Mouse (Mus musculus) MEL (cell line): ENCODE measurements around the gene Fbxl7. TPM values are rescaled to one million over a fixed set of nuclear protein-coding genes. Genes with fewer than 3 reads are reported as not detected.

Experiments
- DNase-seq: peaks from one replicate; pipeline ENCODE4 v3.0.0; 2011; ENCODE audit warnings: low read depth, low spot score
- H3K27ac ChIP-seq: 2 replicates; pipeline ENCODE4 v1.5.1; 2012; ENCODE audit warnings: low read depth, mild to moderate bottlenecking, control low read depth, low read length, moderate library complexity; ENCODE audit not compliant: control insufficient read depth
- H3K27me3 ChIP-seq, 2 experiments: fragments of 150-350 bp in 1 of 2; sonication (generic) in 1 of 2; 2 replicates each; pipeline ENCODE4 v1.6.1; 2012; ENCODE audit warnings: low read length in 2 of 2, mild to moderate bottlenecking in 2 of 2, improper control_type of control experiment in 1 of 2, moderate library complexity in 1 of 2; ENCODE audit not compliant: insufficient read depth in 2 of 2, control insufficient read depth in 1 of 2
- H3K36me3 ChIP-seq, 2 experiments: 2 replicates each; pipeline ENCODE4 v1.6.1; 2012 to 2014; ENCODE audit warnings: low read length in 2 of 2, improper control_type of control experiment in 1 of 2, inconsistent platforms in 1 of 2, mild to moderate bottlenecking in 1 of 2; ENCODE audit not compliant: insufficient read depth in 2 of 2, control insufficient read depth in 1 of 2
- H3K4me1 ChIP-seq, 2 experiments: fragments of 150-350 bp in 1 of 2; sonication (generic) in 1 of 2; 2 replicates each; pipeline ENCODE4 v1.6.1; 2012; ENCODE audit warnings: low read length in 2 of 2, improper control_type of control experiment in 1 of 2, mild to moderate bottlenecking in 1 of 2; ENCODE audit not compliant: insufficient read depth in 2 of 2, control insufficient read depth in 1 of 2
- H3K4me3 ChIP-seq, 2 experiments: fragments of 150-350 bp in 1 of 2; sonication (generic) in 1 of 2; 2 replicates each; pipeline ENCODE4 v1.5.1; 2012; ENCODE audit warnings: low read depth in 2 of 2, low read length in 2 of 2, mild to moderate bottlenecking in 2 of 2, moderate library complexity in 2 of 2, control low read depth in 1 of 2, improper control_type of control experiment in 1 of 2; ENCODE audit not compliant: control insufficient read depth in 1 of 2, insufficient read depth in 1 of 2
- H3K79me2 ChIP-seq: 2 replicates; pipeline ENCODE4 v1.6.1; 2012; ENCODE audit warnings: mild to moderate bottlenecking, low read length, moderate library complexity; ENCODE audit not compliant: control insufficient read depth, poor library complexity, insufficient read depth
- H3K9ac ChIP-seq: 2 replicates; pipeline ENCODE4 v1.6.1; 2012; ENCODE audit warnings: low read depth, mild to moderate bottlenecking, control low read depth, low read length, moderate library complexity; ENCODE audit not compliant: control insufficient read depth, poor library complexity, severe bottlenecking
- H3K9me3 ChIP-seq: fragments of 150-350 bp; sonication (generic); replicated peaks from 2 replicates; pipeline ENCODE4 v1.6.1; 2012; ENCODE audit warnings: mild to moderate bottlenecking, low read length, improper control_type of control experiment, moderate library complexity; ENCODE audit not compliant: insufficient read depth
- EP300 ChIP-seq, 2 experiments: IDR thresholded peaks; 2 replicates each; pipeline ENCODE4 v1.6.1; 2011; ENCODE audit warnings: improper control_type of control experiment in 2 of 2, low read length in 2 of 2, low read depth in 1 of 2, mild to moderate bottlenecking in 1 of 2
- ETS1 ChIP-seq: IDR thresholded peaks from 2 replicates; pipeline ENCODE4 v1.6.1; 2012; ENCODE audit warnings: low read depth, mild to moderate bottlenecking, inconsistent platforms, low read length, improper control_type of control experiment, moderate library complexity
- GABPA ChIP-seq: IDR thresholded peaks from 2 replicates; pipeline ENCODE4 v1.6.1; 2012; ENCODE audit warnings: low read depth, mild to moderate bottlenecking, inconsistent platforms, low read length, improper control_type of control experiment, moderate library complexity
- GATA1 ChIP-seq: IDR thresholded peaks from 2 replicates; pipeline ENCODE4 v1.6.1; 2011; ENCODE audit warnings: low read depth, low read length, improper control_type of control experiment
- HCFC1 ChIP-seq: IDR thresholded peaks from 2 replicates; pipeline ENCODE4 v1.6.1; 2012; ENCODE audit warnings: low read depth, mild to moderate bottlenecking, inconsistent platforms, low read length, improper control_type of control experiment, moderate library complexity
- MAFK ChIP-seq: IDR thresholded peaks from 2 replicates; pipeline ENCODE4 v1.6.1; 2011; ENCODE audit warnings: low read depth, mild to moderate bottlenecking, low read length, improper control_type of control experiment, borderline replicate concordance
- MYC ChIP-seq: IDR thresholded peaks from 2 replicates; pipeline ENCODE4 v1.6.1; 2011; ENCODE audit warnings: low read depth, mild to moderate bottlenecking, low read length, improper control_type of control experiment, moderate library complexity
- NRF1 ChIP-seq: IDR thresholded peaks from 2 replicates; pipeline ENCODE4 v1.6.1; 2014; ENCODE audit warnings: low read depth, mild to moderate bottlenecking, inconsistent platforms, low read length, improper control_type of control experiment, moderate library complexity; ENCODE audit not compliant: poor library complexity, insufficient read depth, severe bottlenecking
- POLR2A ChIP-seq, 2 experiments: IDR thresholded peaks; 2 replicates each; pipeline ENCODE4 v1.6.1; 2011 to 2012; ENCODE audit warnings: low read length in 2 of 2, mild to moderate bottlenecking in 2 of 2, control low read depth in 1 of 2, improper control_type of control experiment in 1 of 2, low read depth in 1 of 2, moderate library complexity in 1 of 2; ENCODE audit not compliant: control insufficient read depth in 1 of 2, insufficient read depth in 1 of 2, poor library complexity in 1 of 2
- POLR2AphosphoS2 ChIP-seq: IDR thresholded peaks from 2 replicates; pipeline ENCODE4 v1.6.1; 2011; ENCODE audit warnings: low read length, improper control_type of control experiment
- RAD21 ChIP-seq: IDR thresholded peaks from 2 replicates; pipeline ENCODE4 v1.6.1; 2011; ENCODE audit warnings: mild to moderate bottlenecking, low read depth, low read length, improper control_type of control experiment
- TAL1 ChIP-seq: IDR thresholded peaks from 2 replicates; pipeline ENCODE4 v1.6.1; 2012; ENCODE audit warnings: mild to moderate bottlenecking, inconsistent platforms, low read length, moderate library complexity, mixed read lengths
- TBP ChIP-seq: IDR thresholded peaks from 2 replicates; pipeline ENCODE4 v1.8.0; 2011; ENCODE audit warnings: low read depth, low read length, improper control_type of control experiment
- TCF12 ChIP-seq: IDR thresholded peaks from 2 replicates; pipeline ENCODE4 v1.6.1; 2014; ENCODE audit warnings: low read depth, mild to moderate bottlenecking, inconsistent platforms, low read length, improper control_type of control experiment, moderate library complexity
- UBTF ChIP-seq: IDR thresholded peaks from 2 replicates; pipeline ENCODE4 v1.6.1; 2012; ENCODE audit warnings: low read depth, mild to moderate bottlenecking, inconsistent platforms, low read length, improper control_type of control experiment, moderate library complexity, borderline replicate concordance; ENCODE audit not compliant: insufficient read depth
- USF1 ChIP-seq: IDR thresholded peaks from 2 replicates; pipeline ENCODE4 v1.6.1; 2014; ENCODE audit warnings: low read depth, mild to moderate bottlenecking, inconsistent platforms, low read length, improper control_type of control experiment, moderate library complexity
- USF2 ChIP-seq, 2 experiments: IDR thresholded peaks; 2 replicates each; pipeline ENCODE4 v1.6.1; 2011 to 2012; ENCODE audit warnings: improper control_type of control experiment in 2 of 2, low read length in 2 of 2, borderline replicate concordance in 1 of 2, inconsistent platforms in 1 of 2, low read depth in 1 of 2, mild to moderate bottlenecking in 1 of 2; ENCODE audit not compliant: insufficient read depth in 1 of 2
- ZC3H11A ChIP-seq: IDR thresholded peaks from 2 replicates; pipeline ENCODE4 v1.6.1; 2012; ENCODE audit warnings: low read depth, mild to moderate bottlenecking, inconsistent platforms, low read length, improper control_type of control experiment
- ZMIZ1 ChIP-seq: IDR thresholded peaks from 2 replicates; pipeline ENCODE4 v1.6.1; 2012; ENCODE audit warnings: low read depth, mild to moderate bottlenecking, inconsistent platforms, low read length, improper control_type of control experiment, moderate library complexity
- polyA plus RNA-seq, 2 experiments: library from polyadenylated mRNA; stranded (reverse) in 1 of 2; unstranded in 1 of 2; fragments of >175 nt in 1 of 2; fragments of >200 nt in 1 of 2; gene quantifications; 2 replicates each; pipeline versions ENCODE4 v1.2.1 to v1.2.4; 2012; ENCODE audit warnings: low replicate concordance in 2 of 2, low read depth in 1 of 2; ENCODE audit not compliant: insufficient read length in 2 of 2, insufficient read depth in 1 of 2, missing spikeins in 1 of 2
- total RNA-seq: library from RNA; depleted of rRNA; stranded (reverse); fragments of 300-350 nt; gene quantifications from 2 replicates; pipeline ENCODE4 v1.2.3, GENCODE M21; 2012

The Fbxl7 gene
- total and polyA plus RNA-seq, 3 experiments: not detected

DNA sequence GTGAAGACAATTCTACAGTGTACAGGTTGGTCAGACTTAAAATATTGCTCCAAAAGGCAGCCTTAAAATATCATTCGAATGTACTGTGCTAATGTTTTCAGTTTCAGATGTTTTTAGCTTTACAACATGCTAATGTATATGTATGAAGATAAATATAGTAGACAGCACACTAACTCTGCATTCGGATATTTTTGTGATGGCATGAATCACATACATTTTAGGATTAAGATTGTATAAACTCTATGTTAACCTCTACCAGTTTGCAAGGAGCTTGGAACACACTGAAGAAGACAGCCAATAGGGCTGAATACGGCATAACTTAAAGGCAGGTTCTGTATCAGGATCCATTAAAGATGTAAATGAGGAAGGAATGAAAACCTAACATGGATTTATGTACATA lies 299.1 kb downstream of the Fbxl7 start (continued):
- no peak for TF ChIP-seq HCFC1
- no peak for TF ChIP-seq POLR2AphosphoS2
- no peak for TF ChIP-seq USF2 (IDR thresholded peaks at IDR 0.05; ENCODE audit: borderline replicate concordance in 1 of 2, insufficient read depth in 1 of 2, low read depth in 1 of 2, low read length in 2 of 2)
- TF ChIP-seq GATA1: no peak

DNA sequence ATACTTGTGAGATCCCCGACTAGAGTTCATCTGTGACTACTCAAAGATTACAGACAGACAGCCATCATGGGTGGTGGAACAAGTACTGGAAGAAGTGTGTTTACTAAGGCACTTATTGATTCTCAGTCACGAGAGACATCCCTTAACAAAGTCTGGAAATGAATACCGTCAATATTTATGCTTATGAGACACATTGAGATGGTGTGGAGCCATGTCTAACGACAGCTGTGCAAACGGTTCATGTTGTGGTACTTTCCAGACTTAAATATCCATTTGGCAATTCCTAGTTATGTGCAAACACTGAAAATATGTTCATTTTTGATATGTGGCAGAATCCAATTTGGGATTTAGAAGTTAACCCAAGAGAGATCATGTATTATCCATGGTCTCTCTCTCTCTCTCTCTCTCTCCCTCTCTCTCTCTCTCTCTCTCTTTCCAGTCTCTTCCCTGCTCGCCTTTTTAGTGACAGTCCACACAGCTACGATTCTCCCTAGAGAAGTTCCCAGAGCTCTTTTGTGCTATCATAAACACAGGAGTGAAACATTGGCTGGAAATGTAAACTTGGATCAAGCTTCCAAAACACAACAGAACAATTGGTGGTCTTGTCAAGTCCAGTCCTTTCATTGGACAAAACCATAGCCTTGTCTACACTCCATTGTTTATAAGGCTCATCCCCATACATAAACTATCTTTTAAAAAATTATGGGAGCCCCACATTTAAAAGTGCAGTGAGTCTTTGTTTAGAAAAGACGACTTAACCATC lies 315.3 kb downstream of the Fbxl7 start:
- H3K4me3 ChIP-seq: no peak overlapping the region
- no peak for DNase-seq
- H3K27ac ChIP-seq: no peak overlapping the region

DNA sequence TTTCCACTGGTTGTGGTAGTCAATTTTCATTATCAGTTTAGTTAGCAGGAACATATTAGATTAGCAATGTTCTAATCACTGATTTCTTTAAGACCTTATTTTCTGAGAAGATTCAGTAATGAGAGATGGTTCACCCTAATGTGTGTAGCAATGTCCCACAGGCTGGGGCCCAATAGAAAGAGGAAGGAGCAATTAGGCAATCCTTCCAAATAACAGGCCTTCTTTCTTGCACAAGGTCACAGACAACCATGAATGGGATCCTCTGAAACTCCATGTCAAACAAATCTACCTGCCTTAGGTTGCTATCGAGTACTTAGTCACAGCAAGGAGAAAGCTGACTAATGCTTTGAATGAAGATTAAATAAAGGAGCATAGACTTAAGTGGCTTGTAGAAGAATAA lies 316.9 kb downstream of the Fbxl7 start:
- H3K79me2 ChIP-seq: no peaks in the 10 kb centered on the region

More for the DNA sequence above, 315.3 kb downstream of the Fbxl7 start:
- Histone ChIP-seq H3K9ac (no peak overlapping the region), H3K79me2 (no peaks in the 10 kb centered on the region), H3K9me3 (no peaks in the 10 kb centered on the region), H3K36me3 (no peaks in the 10 kb centered on the region), H3K27me3 (no peaks in the 10 kb centered on the region), H3K4me1 (no peaks in the 10 kb centered on the region)
- TF ChIP-seq EP300 (IDR thresholded peaks at IDR 0.05; ENCODE audit: low read depth in 1 of 2, low read length in 2 of 2) (no peak), TCF12 (no peak), UBTF (no peak), ZC3H11A (no peak), ZMIZ1 (no peak), GABPA (no peak), MYC (no peak), HCFC1 (no peak), RAD21 (no peak), MAFK (no peak), POLR2A (IDR thresholded peaks at IDR 0.05; ENCODE audit: control insufficient read depth in 1 of 2, insufficient read depth in 1 of 2, low read depth in 1 of 2, low read length in 2 of 2, poor library complexity in 1 of 2) (no peak), TAL1 (no peak), ETS1 (no peak)

More for the DNA sequence above, 316.9 kb downstream of the Fbxl7 start:
- Histone ChIP-seq H3K27me3 (no peaks in the 10 kb centered on the region), H3K4me1 (no peaks in the 10 kb centered on the region), H3K4me3 (no peak overlapping the region), H3K36me3 (no peaks in the 10 kb centered on the region), H3K9ac (no peak overlapping the region), H3K9me3 (no peaks in the 10 kb centered on the region), H3K27ac (no peak overlapping the region)
- DNase-seq: no peak
- TF ChIP-seq TAL1 (no peak), TCF12 (no peak), USF1 (no peak), TBP (no peak), NRF1 (no peak)
